Mouse (Mus musculus) liver, postnatal 0 days (tissue): ENCODE measurements around the gene Npm3. TPM values are rescaled to one million over a fixed set of nuclear protein-coding genes. Genes with fewer than 3 reads are reported as not detected.

Experiments used
- ATAC-seq: fragments of 200-750 bp; cut with Nextera tagmentation; 2 replicates; pipeline ENCODE4 v1.8.0; 2017; ENCODE audit warnings: mild to moderate bottlenecking, moderate library complexity
- DNase-seq: peaks from one replicate; pipeline ENCODE4 v3.0.0-alpha.2; 2016
- H3K27ac ChIP-seq: fragments of 300-500 bp; sonication (generic); 2 replicates; pipeline ENCODE4 v1.5.1; 2014; ENCODE audit warnings: antibody characterized with exemption, moderate library complexity, mild to moderate bottlenecking, low read depth
- H3K27me3 ChIP-seq: fragments of 300-500 bp; sonication (generic); 2 replicates; pipeline ENCODE4 v1.6.1; 2014; ENCODE audit warnings: low read length, control low read depth, mixed read lengths; ENCODE audit not compliant: insufficient read depth
- H3K36me3 ChIP-seq: fragments of 300-500 bp; sonication (generic); replicated peaks from 2 replicates; pipeline ENCODE4 v1.6.1; 2014; ENCODE audit warnings: mild to moderate bottlenecking, control low read depth, low read length, moderate library complexity, mixed read lengths; ENCODE audit not compliant: insufficient read depth
- H3K4me1 ChIP-seq: fragments of 300-500 bp; sonication (generic); 2 replicates; pipeline ENCODE4 v1.6.1; 2014; ENCODE audit warnings: antibody characterized with exemption, mild to moderate bottlenecking, control low read depth; ENCODE audit not compliant: insufficient read depth
- H3K4me2 ChIP-seq: fragments of 300-500 bp; sonication (generic); 2 replicates; pipeline ENCODE4 v1.6.1; 2014; ENCODE audit warnings: low read depth, mild to moderate bottlenecking, low read length, moderate library complexity, mixed read lengths
- H3K4me3 ChIP-seq: fragments of 300-500 bp; sonication (generic); 2 replicates; pipeline ENCODE4 v1.5.1; 2014; ENCODE audit warnings: low read depth, low read length
- H3K9ac ChIP-seq: fragments of 300-500 bp; sonication (generic); replicated peaks from 2 replicates; pipeline ENCODE4 v1.6.1; 2014; ENCODE audit warnings: mild to moderate bottlenecking, moderate library complexity
- H3K9me3 ChIP-seq: fragments of 300-500 bp; sonication (generic); 2 replicates; pipeline ENCODE4 v1.6.1; 2016; ENCODE audit warnings: mild to moderate bottlenecking, control low read depth, low read length, mixed read lengths
- CTCF ChIP-seq: sonication (generic); IDR thresholded peaks from 2 replicates; pipeline ENCODE4 v1.5.1; 2016; ENCODE audit warnings: antibody characterized with exemption, low read depth
- EP300 ChIP-seq: IDR thresholded peaks from 2 replicates; pipeline ENCODE4 v1.6.1; 2016; ENCODE audit warnings: antibody characterized with exemption, low read depth, mild to moderate bottlenecking
- WGBS: fragments of 180-500 bp; shearing (Covaris S2); extraction: QIAGEN DNeasy Blood & Tissue Kit; methylation state at CpG from one replicate; pipeline ENCODE4 v1.1.7; 2014; ENCODE audit not compliant: insufficient replicate concordance; 5-methylcytosine and 5-hydroxymethylcytosine counted together
- polyA plus RNA-seq: library from polyadenylated mRNA; unstranded; fragments of >200 nt; fragmentation: Nextera tagmentation; extraction: Ambion mirVana; gene quantifications from 2 replicates; pipeline ENCODE4 v1.2.1, GENCODE M21; 2015

The Npm3 gene
- 6.3 and 6.5 TPM in 2 replicates for polyA plus RNA-seq

DNA sequence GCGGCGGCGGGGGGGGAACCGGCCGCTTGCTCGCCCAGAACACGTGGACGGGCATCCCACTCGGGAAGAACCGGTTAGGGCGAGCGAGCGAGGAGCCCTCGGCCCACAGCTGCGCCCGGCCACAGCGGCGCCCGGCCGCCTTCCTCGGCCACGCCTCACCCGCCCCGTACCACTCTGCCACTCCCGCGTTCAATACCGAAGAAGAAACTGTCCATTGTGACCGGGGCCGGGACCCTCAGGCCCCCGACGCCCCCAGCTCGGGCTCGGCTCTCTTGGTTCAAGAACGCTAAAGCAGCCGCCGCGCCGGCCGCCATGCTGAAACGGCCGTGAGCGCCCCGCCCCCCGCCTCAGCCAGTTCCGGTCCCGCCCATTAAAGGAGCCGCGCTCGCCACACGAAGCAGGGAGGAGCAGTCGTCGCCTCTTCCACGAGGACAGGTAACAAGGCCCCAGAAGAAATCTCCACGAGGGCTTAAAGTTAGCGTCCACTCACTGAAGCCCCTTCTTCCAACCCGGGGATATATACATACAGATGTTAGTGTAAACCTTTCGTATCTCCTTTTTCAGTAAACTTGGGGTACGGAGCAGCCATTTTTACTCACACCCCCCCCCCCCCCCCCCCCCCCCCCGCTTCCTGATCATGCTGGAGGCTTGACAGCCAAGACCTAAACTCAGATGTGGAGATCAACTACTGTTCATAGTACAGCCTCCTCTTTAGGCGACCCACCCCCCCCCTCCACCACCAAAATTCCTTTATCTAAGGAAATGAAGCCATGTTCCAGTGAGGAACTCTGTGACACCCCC lies at the start of gene Npm3:
TSS of gene Npm3 (minus strand) at position 349 of the 801 bp plus-strand sequence.
- Histone ChIP-seq H3K9ac (peak within 1 kb of the TSS; percentile 80), H3K4me1 (peaks cover 34% of the 10 kb centered on the region), H3K36me3 (peaks cover 33% of the 10 kb centered on the region), H3K27ac (0 out of 2 replicates have a peak within 1 kb of the TSS, but pooled peaks have one; percentile 34), H3K4me3 (peak within 1 kb of the TSS; percentile 81), H3K27me3 (peaks cover 18% of the 10 kb centered on the region), H3K4me2 (peak within 1 kb of the TSS; percentile 95), H3K9me3 (no peaks in the 10 kb centered on the region)
- under 1% methylated on average over 52 of the region's 60 CpGs for WGBS
- TF ChIP-seq EP300 (no peak), CTCF (no peak)
- peak; percentile 81 for ATAC-seq
- peak; percentile 93 for DNase-seq

DNA sequence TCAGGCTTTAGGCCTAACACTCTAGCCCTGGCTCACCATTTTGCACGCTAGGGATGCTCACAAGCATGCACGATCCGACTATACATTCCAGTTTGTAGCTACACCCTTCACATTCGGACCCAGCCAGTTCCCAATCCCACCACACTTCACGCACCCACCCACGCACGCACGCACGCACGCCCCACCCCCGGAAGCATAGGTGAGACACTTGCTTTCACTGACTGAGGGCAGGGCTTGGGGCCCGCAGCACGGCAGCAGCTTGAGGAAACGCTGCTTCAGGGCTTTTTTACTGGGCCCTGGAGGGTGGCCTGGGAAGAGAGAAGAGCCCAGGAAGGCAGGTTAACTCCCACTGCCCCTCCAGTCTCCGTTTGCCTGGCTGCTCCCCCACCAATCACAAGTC lies 47.5 kb upstream of the Npm3 start:
- Histone ChIP-seq H3K4me2 (no peak overlapping the region), H3K9me3 (0 out of 2 replicates have a peak, but pooled peaks cover 3% of the 10 kb centered on the region), H3K27ac (no peak overlapping the region), H3K36me3 (no peaks in the 10 kb centered on the region), H3K4me3 (no peak overlapping the region), H3K9ac (no peak overlapping the region), H3K4me1 (peaks cover 5% of the 10 kb centered on the region), H3K27me3 (no peaks in the 10 kb centered on the region)
- ATAC-seq (no peak), DNase-seq (no peak)
- no peak for TF ChIP-seq EP300
- no peak for TF ChIP-seq CTCF
- WGBS, result 86% methylated on average over 15 of the region's 15 CpGs

- H3K36me3 ChIP-seq, result no peaks in the 10 kb centered on the region
- TF ChIP-seq CTCF, result no peak
- no peak for TF ChIP-seq EP300
- 0 out of 2 replicates have a peak, but pooled peaks cover 3% of the 10 kb centered on the region for H3K9me3 ChIP-seq
- DNase-seq (peak; percentile 43), ATAC-seq (peak; percentile 49; the same call in 1 of the 2 replicates)
- H3K27me3 ChIP-seq, result no peaks in the 10 kb centered on the region
- peak overlapping the region; percentile 61 for H3K4me2 ChIP-seq
- 48% methylated on average over 15 of the region's 15 CpGs for WGBS
- no peak overlapping the region for H3K27ac ChIP-seq
- H3K4me1 ChIP-seq, result peaks cover 7% of the 10 kb centered on the region
- H3K9ac ChIP-seq, result no peak overlapping the region
- no peak overlapping the region for H3K4me3 ChIP-seq
Measured at GRCm38 (mm10) chr19:45796061-45796556, 46.7 kb upstream of the Npm3 start.

DNA sequence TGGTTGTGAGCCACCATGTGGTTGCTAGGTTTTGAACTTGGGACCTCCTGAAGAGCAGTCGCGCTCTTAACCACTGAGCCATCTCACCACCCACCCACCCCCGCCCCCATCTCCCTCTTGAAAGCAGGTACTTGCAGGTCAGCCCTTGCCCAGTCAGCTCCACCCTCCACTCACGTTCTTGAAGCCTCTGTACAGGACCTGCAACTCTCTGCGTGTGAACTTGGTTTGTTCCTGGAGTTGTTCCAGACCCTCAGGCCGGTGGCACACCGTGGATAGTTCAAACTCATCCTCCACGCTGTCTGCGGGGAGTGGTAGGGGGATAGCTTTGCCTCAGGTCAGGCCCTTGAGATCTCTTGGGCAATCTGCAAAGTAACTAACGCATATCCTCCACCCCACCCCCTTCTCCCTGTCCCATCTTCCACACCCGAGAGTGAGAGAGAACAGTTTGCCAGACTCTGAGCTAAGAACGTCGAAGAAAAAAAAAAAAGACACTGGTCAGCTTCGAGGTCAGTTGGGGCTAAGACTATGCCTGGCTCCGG lies 46.1 kb upstream of the Npm3 start:
- TF ChIP-seq CTCF, result no peak
- no peak for TF ChIP-seq EP300
- Histone ChIP-seq H3K36me3 (no peaks in the 10 kb centered on the region), H3K4me1 (peaks cover 13% of the 10 kb centered on the region), H3K4me3 (no peak overlapping the region), H3K27me3 (no peaks in the 10 kb centered on the region), H3K9ac (no peak overlapping the region), H3K27ac (no peak overlapping the region), H3K9me3 (0 out of 2 replicates have a peak, but pooled peaks cover 3% of the 10 kb centered on the region), H3K4me2 (peak overlapping the region; percentile 61; the same call in 1 of the 2 replicates)
- ATAC-seq, result no peak
- 35% methylated on average over 15 of the region's 15 CpGs for WGBS
- DNase-seq, result no peak

GRCm38 (mm10) chr19:45794718-45795117 lies 45.3 kb upstream of the Npm3 start:
- Histone ChIP-seq H3K4me3 (no peak overlapping the region), H3K36me3 (no peaks in the 10 kb centered on the region)

GRCm38 (mm10) chr19:45792404-45792803 lies 43.0 kb upstream of the Npm3 start:
- WGBS, result 77% methylated on average over 6 of the region's 6 CpGs
- TF ChIP-seq CTCF, result no peak
- no peak for TF ChIP-seq EP300
- DNase-seq, result no peak

More at GRCm38 (mm10) chr19:45794718-45795117, 45.3 kb upstream of the Npm3 start:
- 77% methylated on average over 6 of the region's 6 CpGs for WGBS
- no peak overlapping the region for H3K27ac ChIP-seq
- H3K4me2 ChIP-seq, result no peak overlapping the region
- peaks cover 13% of the 10 kb centered on the region for H3K4me1 ChIP-seq
- H3K9ac ChIP-seq, result no peak overlapping the region
- 0 out of 2 replicates have a peak, but pooled peaks cover 3% of the 10 kb centered on the region for H3K9me3 ChIP-seq
- no peak for TF ChIP-seq EP300
- no peak for TF ChIP-seq CTCF
- no peaks in the 10 kb centered on the region for H3K27me3 ChIP-seq
- DNase-seq (no peak), ATAC-seq (no peak)

More at GRCm38 (mm10) chr19:45792404-45792803, 43.0 kb upstream of the Npm3 start:
- Histone ChIP-seq H3K4me3 (no peak overlapping the region), H3K27ac (no peak overlapping the region), H3K9me3 (no peaks in the 10 kb centered on the region), H3K4me2 (no peak overlapping the region), H3K36me3 (no peaks in the 10 kb centered on the region), H3K9ac (no peak overlapping the region), H3K4me1 (peaks cover 13% of the 10 kb centered on the region), H3K27me3 (no peaks in the 10 kb centered on the region)
- ATAC-seq, result no peak
